Mouse (Mus musculus): ENCODE measurements around the gene Rtraf. TPM values are rescaled to one million over a fixed set of nuclear protein-coding genes. Genes with fewer than 3 reads are reported as not detected.

The Rtraf gene
- polyA plus RNA-seq, 1 experiment from 2014 or later: 230 TPM

DNA sequence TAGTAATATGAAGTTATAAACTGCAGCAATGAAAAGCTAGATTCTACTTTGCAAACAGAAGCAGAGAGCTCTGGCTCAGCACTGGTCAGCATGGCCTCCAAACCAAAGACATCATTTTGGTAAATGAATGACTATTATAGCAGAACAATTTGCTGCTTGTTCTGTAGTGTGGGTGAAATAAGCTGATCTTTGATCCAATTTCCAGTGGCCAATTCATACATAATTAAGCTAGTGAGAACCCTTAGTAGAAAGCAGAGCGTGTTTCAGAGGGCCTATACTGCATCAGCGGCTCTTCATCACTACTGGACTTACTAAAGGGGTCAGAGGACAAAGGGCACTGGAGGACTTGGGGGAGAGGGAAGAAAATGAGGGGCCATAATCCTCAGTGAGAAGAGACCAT lies 10.6 kb downstream of the Rtraf start:
- Histone ChIP-seq H3K9ac (no peak overlapping the region), H3K27ac (ENCODE audit: low read depth) (no peak overlapping the region), H3K27me3 (ENCODE audit: insufficient read depth, low read length) (no peaks in the 10 kb centered on the region), H3K4me1 (ENCODE audit: insufficient read depth) (no peaks in the 10 kb centered on the region), H3K4me2 (no peak overlapping the region), H3K36me3 (ENCODE audit: insufficient read depth) (peaks cover 69% of the 10 kb centered on the region), H3K4me3 (ENCODE audit: low read depth, low read length) (no peak overlapping the region), H3K9me3 (ENCODE audit: low read depth, low read length) (no peaks in the 10 kb centered on the region)
- no peak for TF ChIP-seq CTCF (IDR thresholded peaks at IDR 0.05; ENCODE audit: low read depth)
- DNase-seq: no peak
- ATAC-seq (ENCODE audit: insufficient read depth): no peak
- 80% methylated on average over 2 of the region's 2 CpGs for WGBS

DNA sequence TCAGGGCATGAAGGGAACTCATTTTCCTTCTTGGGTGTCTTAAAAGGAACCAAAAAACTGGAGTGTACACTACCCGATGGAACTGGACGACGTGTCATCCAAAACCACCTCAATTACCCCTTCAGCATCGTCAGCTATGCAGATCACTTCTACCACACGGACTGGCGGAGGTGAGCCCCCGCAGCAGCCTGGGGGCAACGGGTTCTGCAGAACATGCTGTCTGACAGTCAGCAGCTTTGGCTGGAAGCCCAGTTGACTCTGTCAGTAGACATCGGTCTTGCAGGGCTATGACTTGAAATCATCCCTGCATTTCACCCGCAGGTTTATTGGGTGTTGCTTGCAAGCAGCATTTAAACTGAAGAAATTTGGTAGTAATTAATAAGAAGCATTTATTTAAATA lies 13.7 kb downstream of the Rtraf start:
- DNase-seq (peak; percentile 27), ATAC-seq (ENCODE audit: insufficient read depth) (no peak)
- Histone ChIP-seq H3K9ac (no peak overlapping the region), H3K4me3 (ENCODE audit: low read depth, low read length) (no peak overlapping the region), H3K27ac (ENCODE audit: low read depth) (no peak overlapping the region), H3K27me3 (ENCODE audit: insufficient read depth, low read length) (no peaks in the 10 kb centered on the region), H3K4me2 (no peak overlapping the region), H3K9me3 (ENCODE audit: low read depth, low read length) (no peaks in the 10 kb centered on the region), H3K4me1 (ENCODE audit: insufficient read depth) (no peaks in the 10 kb centered on the region), H3K36me3 (ENCODE audit: insufficient read depth) (peaks cover 56% of the 10 kb centered on the region)
- 66% methylated on average over 10 of the region's 10 CpGs for WGBS
- no peak for TF ChIP-seq CTCF (IDR thresholded peaks at IDR 0.05; ENCODE audit: low read depth)

DNA sequence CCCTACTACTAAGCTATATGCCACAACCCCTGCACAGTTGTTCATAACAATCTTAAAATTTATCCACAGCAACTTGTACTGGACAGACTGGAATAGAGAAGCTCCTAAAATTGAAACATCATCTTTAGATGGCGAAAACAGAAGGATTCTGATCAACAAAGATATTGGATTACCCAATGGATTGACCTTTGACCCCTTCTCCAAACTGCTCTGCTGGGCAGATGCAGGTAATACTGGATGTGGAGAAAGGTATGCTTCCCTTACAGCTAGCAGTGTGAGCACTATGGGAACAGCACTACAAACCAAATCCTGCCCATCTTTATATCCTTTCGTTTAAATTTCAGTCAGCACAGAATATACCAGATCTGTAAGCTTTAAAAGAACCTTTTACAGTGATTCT lies 15.8 kb downstream of the Rtraf start:
- H3K4me3 ChIP-seq (ENCODE audit: low read depth, low read length): no peak overlapping the region
- no peak for TF ChIP-seq CTCF (IDR thresholded peaks at IDR 0.05; ENCODE audit: low read depth)
- no peak overlapping the region for H3K9ac ChIP-seq
- no peaks in the 10 kb centered on the region for H3K4me1 ChIP-seq (ENCODE audit: insufficient read depth)
- H3K27ac ChIP-seq (ENCODE audit: low read depth): no peak overlapping the region
- no peaks in the 10 kb centered on the region for H3K27me3 ChIP-seq (ENCODE audit: insufficient read depth, low read length)
- no peaks in the 10 kb centered on the region for H3K9me3 ChIP-seq (ENCODE audit: low read depth, low read length)
- H3K36me3 ChIP-seq (ENCODE audit: insufficient read depth): peaks cover 40% of the 10 kb centered on the region
- WGBS: 90% methylated on average over 2 of the region's 2 CpGs
- H3K4me2 ChIP-seq: no peak overlapping the region
- DNase-seq: no peak
- ATAC-seq (ENCODE audit: insufficient read depth): no peak

DNA sequence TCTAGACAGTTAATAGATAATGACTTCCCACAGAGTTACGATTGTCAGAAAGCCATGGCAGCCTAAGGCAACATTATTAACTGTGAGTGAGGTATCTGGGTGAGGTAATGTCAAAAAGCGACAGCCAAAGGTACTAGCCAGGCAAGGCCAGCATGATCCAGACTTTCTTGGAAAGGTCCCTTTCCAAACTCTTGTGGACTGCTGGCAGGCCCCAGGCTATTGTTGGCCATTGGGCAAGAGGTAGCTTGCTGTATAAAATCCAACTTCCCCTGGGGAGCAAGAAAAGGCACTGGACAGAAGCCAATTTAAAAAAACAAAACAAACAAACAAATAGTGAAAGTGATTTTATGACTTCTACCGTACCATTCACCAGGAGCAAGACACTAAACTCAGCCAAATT lies 16.3 kb downstream of the Rtraf start:
- ATAC-seq (ENCODE audit: insufficient read depth) (no peak), DNase-seq (no peak)
- Histone ChIP-seq H3K9me3 (ENCODE audit: low read depth, low read length) (no peaks in the 10 kb centered on the region), H3K36me3 (ENCODE audit: insufficient read depth) (peaks cover 35% of the 10 kb centered on the region), H3K27me3 (ENCODE audit: insufficient read depth, low read length) (no peaks in the 10 kb centered on the region), H3K4me1 (ENCODE audit: insufficient read depth) (no peaks in the 10 kb centered on the region), H3K4me3 (ENCODE audit: low read depth, low read length) (no peak overlapping the region), H3K27ac (ENCODE audit: low read depth) (no peak overlapping the region), H3K4me2 (no peak overlapping the region), H3K9ac (no peak overlapping the region)
- WGBS: 81% methylated on average over 3 of the region's 3 CpGs
- no peak for TF ChIP-seq CTCF (IDR thresholded peaks at IDR 0.05; ENCODE audit: low read depth)

DNA sequence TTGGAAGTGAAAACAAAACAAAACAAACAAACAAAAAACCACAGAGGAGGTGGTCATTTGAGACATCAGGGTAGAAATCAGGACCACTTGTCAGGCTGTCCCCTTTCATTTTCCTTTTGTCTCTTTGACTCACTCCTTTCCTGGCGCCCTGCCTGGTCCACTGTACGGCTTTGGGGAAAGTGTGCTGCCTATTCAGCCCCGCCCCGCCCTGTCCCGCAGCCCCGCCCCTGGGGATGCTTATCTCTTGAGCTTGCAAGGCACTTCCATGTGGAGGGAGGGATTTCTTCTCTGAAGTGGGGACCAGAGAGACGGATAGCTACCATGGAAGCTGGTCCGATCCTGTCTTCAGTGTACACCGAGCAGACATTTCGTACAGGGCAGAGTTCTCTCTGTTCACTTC lies 20.0 kb downstream of the Rtraf start:
- DNase-seq (peak; percentile 63), ATAC-seq (ENCODE audit: insufficient read depth) (peak; percentile 71)
- H3K36me3 ChIP-seq (ENCODE audit: insufficient read depth): peaks cover 32% of the 10 kb centered on the region

DNA sequence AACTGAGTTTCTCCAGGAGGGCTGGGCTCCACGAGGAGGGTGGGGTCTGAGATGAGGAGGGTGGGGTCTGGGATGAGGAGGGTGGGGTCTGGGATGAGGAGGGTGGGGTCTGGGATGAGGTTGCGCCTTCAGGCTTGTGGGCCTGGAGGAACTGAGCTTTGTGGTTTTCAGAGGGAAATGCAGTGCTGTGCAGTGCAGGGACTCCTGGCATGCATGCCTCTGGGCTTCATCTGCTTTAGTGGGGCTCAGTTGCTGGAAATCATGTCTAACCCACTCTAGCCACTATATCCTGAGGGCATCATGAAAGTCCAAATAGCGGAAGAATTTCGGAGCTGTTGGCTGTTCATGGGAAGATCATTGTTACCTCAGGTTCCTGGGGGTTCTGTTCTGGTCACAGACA lies 20.4 kb downstream of the Rtraf start:
- no peaks in the 10 kb centered on the region for H3K4me1 ChIP-seq (ENCODE audit: insufficient read depth)
- no peaks in the 10 kb centered on the region for H3K9me3 ChIP-seq (ENCODE audit: low read depth, low read length)
- no peak for TF ChIP-seq CTCF (IDR thresholded peaks at IDR 0.05; ENCODE audit: low read depth)
- H3K4me2 ChIP-seq: no peak overlapping the region
- no peak overlapping the region for H3K4me3 ChIP-seq (ENCODE audit: low read depth, low read length)
- no peak overlapping the region for H3K27ac ChIP-seq (ENCODE audit: low read depth)
- WGBS: 66% methylated on average over 4 of the region's 4 CpGs
- H3K9ac ChIP-seq: no peak overlapping the region
- peak; percentile 35; the same call in 1 of the 2 replicates for ATAC-seq (ENCODE audit: insufficient read depth)
- no peak for DNase-seq
- no peaks in the 10 kb centered on the region for H3K27me3 ChIP-seq (ENCODE audit: insufficient read depth, low read length)
- H3K36me3 ChIP-seq (ENCODE audit: insufficient read depth): peaks cover 36% of the 10 kb centered on the region

More for the DNA sequence above, 20.0 kb downstream of the Rtraf start:
- H3K4me3 ChIP-seq (ENCODE audit: low read depth, low read length): no peak overlapping the region
- no peaks in the 10 kb centered on the region for H3K27me3 ChIP-seq (ENCODE audit: insufficient read depth, low read length)
- H3K9me3 ChIP-seq (ENCODE audit: low read depth, low read length): no peaks in the 10 kb centered on the region
- H3K4me1 ChIP-seq (ENCODE audit: insufficient read depth): no peaks in the 10 kb centered on the region
- no peak overlapping the region for H3K9ac ChIP-seq
- no peak for TF ChIP-seq CTCF (IDR thresholded peaks at IDR 0.05; ENCODE audit: low read depth)
- 44% methylated on average over 10 of the region's 10 CpGs for WGBS
- no peak overlapping the region for H3K27ac ChIP-seq (ENCODE audit: low read depth)
- H3K4me2 ChIP-seq: no peak overlapping the region

DNA sequence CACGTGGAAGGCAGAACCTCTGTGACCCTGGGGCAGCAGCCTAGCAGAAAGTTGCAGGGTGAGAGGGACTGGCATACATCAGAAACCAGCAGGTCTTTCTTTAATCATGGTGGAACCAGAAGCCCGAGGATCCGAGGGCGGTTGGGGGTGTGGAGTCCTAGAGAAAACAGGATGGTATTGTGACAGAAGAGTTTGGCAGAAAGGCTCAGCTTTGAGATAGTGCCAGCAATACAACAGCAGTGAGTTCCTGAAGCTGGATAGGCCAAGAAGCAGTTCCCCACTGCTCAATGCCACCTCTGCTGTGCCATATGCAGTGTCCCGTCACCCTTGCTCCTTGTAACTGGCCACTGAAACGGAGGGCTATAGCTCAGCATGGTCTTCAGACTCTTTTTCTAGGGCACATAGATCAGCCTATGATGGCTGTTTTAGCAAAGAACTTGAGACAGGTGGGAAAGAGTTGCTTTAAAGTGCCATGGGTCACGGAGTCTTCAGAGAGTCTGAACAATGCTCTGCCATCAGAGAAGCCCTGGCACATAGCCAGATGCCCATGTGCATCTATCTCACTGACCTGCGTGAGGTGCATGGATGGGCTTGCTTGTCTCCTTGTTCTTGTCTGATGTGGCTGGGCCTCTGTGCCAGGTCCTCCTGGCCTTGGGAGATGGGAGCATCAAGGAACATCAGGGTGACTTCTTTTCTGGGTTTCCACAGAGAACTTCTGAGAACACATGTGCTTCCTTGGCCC lies 22.0 kb downstream of the Rtraf start:
- ATAC-seq (ENCODE audit: insufficient read depth) (no peak), DNase-seq (no peak)
- Histone ChIP-seq H3K9me3 (ENCODE audit: low read depth, low read length) (no peaks in the 10 kb centered on the region), H3K9ac (no peak overlapping the region), H3K4me3 (ENCODE audit: low read depth, low read length) (no peak overlapping the region), H3K27ac (ENCODE audit: low read depth) (no peak overlapping the region), H3K4me2 (no peak overlapping the region), H3K27me3 (ENCODE audit: insufficient read depth, low read length) (no peaks in the 10 kb centered on the region), H3K4me1 (ENCODE audit: insufficient read depth) (no peaks in the 10 kb centered on the region), H3K36me3 (ENCODE audit: insufficient read depth) (peaks cover 45% of the 10 kb centered on the region)
- 81% methylated on average over 8 of the region's 8 CpGs for WGBS
- TF ChIP-seq CTCF (IDR thresholded peaks at IDR 0.05; ENCODE audit: low read depth): no peak

Measured in lung, embryonic 14.5 days (tissue).